Mouse (Mus musculus): ENCODE measurements around the gene Axin1. TPM values are rescaled to one million over a fixed set of nuclear protein-coding genes. Genes with fewer than 3 reads are reported as not detected.
"Not testable (repeated sequence)": the region's sequence is repeated elsewhere in the genome, so short reads cannot be mapped to it uniquely, and the experiment has no call there.

Axin1 gene
- polyA plus RNA-seq, 1 experiment from 2014 or later: 17.9 TPM

DNA sequence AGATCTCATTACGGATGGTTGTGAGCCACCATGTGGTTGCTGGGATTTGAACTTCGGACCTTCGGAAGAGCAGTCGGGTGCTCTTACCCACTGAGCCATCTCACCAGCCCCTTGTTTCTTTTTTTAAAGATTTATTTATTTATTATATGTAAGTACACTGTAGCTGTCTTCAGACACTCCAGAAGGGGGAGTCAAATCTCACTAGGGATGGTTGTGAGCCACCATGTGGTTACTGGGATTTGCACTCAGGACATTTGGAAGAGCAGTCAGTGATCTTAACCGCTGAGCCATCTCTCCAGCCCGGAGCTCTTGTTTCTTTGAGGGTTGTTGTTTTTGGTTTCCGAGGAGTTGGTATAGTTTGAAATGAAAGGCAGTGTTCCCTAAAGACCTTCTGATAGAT, 24.0 kb upstream of the Axin1 start:
- H3K4me2 ChIP-seq (ENCODE audit: low read depth, low read length); DNase-seq (ENCODE audit: low spot score); H3K4me1 ChIP-seq (ENCODE audit: control insufficient read depth, insufficient read depth, low read length); H3K27ac ChIP-seq (replicated peaks; ENCODE audit: low read depth, low read length); H3K9me3 ChIP-seq (replicated peaks; ENCODE audit: control insufficient read depth, low read length); H3K36me3 ChIP-seq (replicated peaks; ENCODE audit: control insufficient read depth, insufficient read depth, low read depth, low read length); H3K9ac ChIP-seq (replicated peaks; ENCODE audit: low read length); ATAC-seq (replicated peaks; ENCODE audit: insufficient number of reproducible peaks, low FRiP score, low TSS enrichment, low read depth); H3K4me3 ChIP-seq (ENCODE audit: low read depth, low read length): not testable (repeated sequence)
- 63% methylated on average over 7 of the region's 7 CpGs for WGBS
- H3K27me3 ChIP-seq (ENCODE audit: control insufficient read depth, insufficient read depth, low read length): peaks cover 48% of the 10 kb centered on the region

DNA sequence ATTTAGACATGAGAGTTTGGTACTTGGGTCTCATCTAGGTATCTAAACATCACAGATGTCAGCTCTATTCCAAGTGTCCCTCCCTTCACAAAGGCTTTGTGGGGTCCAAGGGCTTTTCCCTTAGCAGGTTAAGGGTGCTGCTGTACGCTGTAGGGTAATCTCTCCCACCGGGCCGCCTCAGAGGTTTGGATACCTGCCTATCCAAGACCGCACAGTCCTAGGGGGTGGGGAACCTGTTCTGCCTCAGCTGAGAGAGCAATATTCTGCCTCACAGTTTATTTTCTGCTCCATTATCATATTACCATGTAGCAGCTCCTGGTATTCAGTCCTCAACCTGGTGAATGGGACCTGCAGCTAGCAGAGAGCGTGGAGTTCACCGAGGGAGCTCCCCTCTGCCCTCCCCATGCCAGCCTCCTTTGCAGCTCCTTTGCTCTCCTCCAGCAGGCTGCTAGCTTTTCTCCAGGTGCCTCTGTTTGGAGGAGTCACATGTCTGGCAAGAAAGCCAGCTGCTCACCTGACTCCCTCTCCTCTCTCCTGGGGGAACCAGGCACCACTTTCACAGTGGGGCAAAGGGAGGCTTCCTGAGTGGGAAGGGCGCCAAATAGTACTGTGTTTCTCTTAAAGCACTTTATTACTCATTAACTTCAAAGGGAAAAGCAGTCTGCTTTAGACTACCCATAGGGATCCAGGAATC, 23.1 kb upstream of the Axin1 start:
- Histone ChIP-seq H3K4me2 (ENCODE audit: low read depth, low read length) (no peak overlapping the region), H3K9me3 (replicated peaks; ENCODE audit: control insufficient read depth, low read length) (no peaks in the 10 kb centered on the region), H3K4me3 (ENCODE audit: low read depth, low read length) (no peak overlapping the region), H3K36me3 (replicated peaks; ENCODE audit: control insufficient read depth, insufficient read depth, low read depth, low read length) (no peaks in the 10 kb centered on the region), H3K27ac (replicated peaks; ENCODE audit: low read depth, low read length) (no peak overlapping the region), H3K27me3 (ENCODE audit: control insufficient read depth, insufficient read depth, low read length) (peaks cover 48% of the 10 kb centered on the region), H3K4me1 (ENCODE audit: control insufficient read depth, insufficient read depth, low read length) (0 out of 2 replicates have a peak, but pooled peaks cover 2% of the 10 kb centered on the region), H3K9ac (replicated peaks; ENCODE audit: low read length) (no peak overlapping the region)
- 86% methylated on average over 7 of the region's 7 CpGs for WGBS
- ATAC-seq (replicated peaks; ENCODE audit: insufficient number of reproducible peaks, low FRiP score, low TSS enrichment, low read depth) (no peak), DNase-seq (ENCODE audit: low spot score) (no peak)

DNA sequence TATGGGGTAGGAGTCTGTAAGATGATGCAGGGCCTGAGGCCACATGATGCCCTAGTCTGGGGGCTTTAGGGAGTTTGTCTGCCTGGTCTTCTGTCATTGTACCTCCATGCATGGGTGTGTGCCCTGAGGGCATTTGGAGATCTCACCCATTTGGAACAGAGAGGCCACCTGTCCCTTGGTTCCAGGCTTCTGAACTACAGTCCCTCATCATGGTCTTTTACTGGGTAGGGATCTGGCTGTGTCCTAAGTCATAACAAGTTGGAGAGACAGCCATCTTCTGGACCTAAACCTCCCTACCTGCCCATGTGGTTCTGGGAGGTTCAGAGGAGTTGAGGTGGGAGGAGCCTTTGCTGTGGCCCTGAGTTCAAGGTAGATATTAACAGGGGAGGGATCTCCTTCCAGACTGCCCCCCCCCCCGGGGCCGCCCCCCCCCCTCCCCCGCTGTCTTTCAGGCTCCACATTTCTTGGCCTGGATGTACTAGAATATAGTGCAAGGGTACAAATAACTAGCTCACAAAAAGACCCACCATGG, 22.5 kb upstream of the Axin1 start:
- no peak overlapping the region for H3K4me3 ChIP-seq (ENCODE audit: low read depth, low read length)
- H3K4me2 ChIP-seq (ENCODE audit: low read depth, low read length): no peak overlapping the region
- no peak for DNase-seq (ENCODE audit: low spot score)
- no peak overlapping the region for H3K9ac ChIP-seq (replicated peaks; ENCODE audit: low read length)
- H3K4me1 ChIP-seq (ENCODE audit: control insufficient read depth, insufficient read depth, low read length): 0 out of 2 replicates have a peak, but pooled peaks cover 2% of the 10 kb centered on the region
- WGBS: 100% methylated on average over 1 of the region's 3 CpGs
- no peaks in the 10 kb centered on the region for H3K9me3 ChIP-seq (replicated peaks; ENCODE audit: control insufficient read depth, low read length)
- H3K36me3 ChIP-seq (replicated peaks; ENCODE audit: control insufficient read depth, insufficient read depth, low read depth, low read length): no peaks in the 10 kb centered on the region
- no peak for ATAC-seq (replicated peaks; ENCODE audit: insufficient number of reproducible peaks, low FRiP score, low TSS enrichment, low read depth)
- peaks cover 44% of the 10 kb centered on the region for H3K27me3 ChIP-seq (ENCODE audit: control insufficient read depth, insufficient read depth, low read length)
- H3K27ac ChIP-seq (replicated peaks; ENCODE audit: low read depth, low read length): no peak overlapping the region

DNA sequence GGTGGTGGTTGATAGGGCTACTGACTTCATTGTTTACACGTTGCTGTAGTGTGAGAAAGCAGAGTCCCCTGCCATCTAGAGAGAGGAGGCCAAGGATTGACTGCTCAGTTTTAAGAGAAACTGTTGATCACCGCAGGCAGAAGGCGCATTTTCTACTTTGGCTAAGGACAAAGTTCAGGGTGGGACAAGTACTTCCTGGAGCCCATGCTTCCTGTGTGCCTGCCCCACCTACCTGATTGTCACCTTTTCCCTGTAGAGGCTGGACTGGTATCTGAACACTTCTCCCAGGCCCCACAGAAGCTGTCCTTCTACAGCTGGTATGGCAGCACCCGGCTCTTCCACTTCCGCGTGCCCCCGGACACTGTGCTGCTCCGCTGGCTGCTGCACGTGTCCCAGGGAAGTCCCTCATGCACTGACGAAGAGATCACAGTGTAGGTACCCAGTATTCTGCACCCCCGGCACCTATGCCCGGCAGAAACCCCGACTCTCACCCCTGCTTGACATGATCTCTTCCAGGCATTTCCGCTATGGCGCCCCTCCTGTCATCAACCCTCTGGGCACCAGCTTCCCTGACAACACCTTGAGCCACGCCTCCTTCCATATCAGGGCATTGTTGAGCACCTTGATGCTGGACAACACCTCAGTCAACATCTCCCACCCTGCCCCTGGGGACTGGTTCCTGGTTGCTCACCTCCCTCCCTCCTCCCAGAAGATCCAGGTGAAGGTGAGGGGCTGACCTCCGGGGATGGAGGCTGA, 21.8 kb upstream of the Axin1 start:
- 85% methylated on average over 17 of the region's 17 CpGs for WGBS
- Histone ChIP-seq H3K9me3 (replicated peaks; ENCODE audit: control insufficient read depth, low read length) (no peaks in the 10 kb centered on the region), H3K27ac (replicated peaks; ENCODE audit: low read depth, low read length) (no peak overlapping the region), H3K36me3 (replicated peaks; ENCODE audit: control insufficient read depth, insufficient read depth, low read depth, low read length) (no peaks in the 10 kb centered on the region), H3K4me3 (ENCODE audit: low read depth, low read length) (no peak overlapping the region), H3K4me2 (ENCODE audit: low read depth, low read length) (no peak overlapping the region), H3K9ac (replicated peaks; ENCODE audit: low read length) (no peak overlapping the region), H3K27me3 (ENCODE audit: control insufficient read depth, insufficient read depth, low read length) (peaks cover 38% of the 10 kb centered on the region), H3K4me1 (ENCODE audit: control insufficient read depth, insufficient read depth, low read length) (0 out of 2 replicates have a peak, but pooled peaks cover 2% of the 10 kb centered on the region)
- DNase-seq (ENCODE audit: low spot score) (no peak), ATAC-seq (replicated peaks; ENCODE audit: insufficient number of reproducible peaks, low FRiP score, low TSS enrichment, low read depth) (no peak)

DNA sequence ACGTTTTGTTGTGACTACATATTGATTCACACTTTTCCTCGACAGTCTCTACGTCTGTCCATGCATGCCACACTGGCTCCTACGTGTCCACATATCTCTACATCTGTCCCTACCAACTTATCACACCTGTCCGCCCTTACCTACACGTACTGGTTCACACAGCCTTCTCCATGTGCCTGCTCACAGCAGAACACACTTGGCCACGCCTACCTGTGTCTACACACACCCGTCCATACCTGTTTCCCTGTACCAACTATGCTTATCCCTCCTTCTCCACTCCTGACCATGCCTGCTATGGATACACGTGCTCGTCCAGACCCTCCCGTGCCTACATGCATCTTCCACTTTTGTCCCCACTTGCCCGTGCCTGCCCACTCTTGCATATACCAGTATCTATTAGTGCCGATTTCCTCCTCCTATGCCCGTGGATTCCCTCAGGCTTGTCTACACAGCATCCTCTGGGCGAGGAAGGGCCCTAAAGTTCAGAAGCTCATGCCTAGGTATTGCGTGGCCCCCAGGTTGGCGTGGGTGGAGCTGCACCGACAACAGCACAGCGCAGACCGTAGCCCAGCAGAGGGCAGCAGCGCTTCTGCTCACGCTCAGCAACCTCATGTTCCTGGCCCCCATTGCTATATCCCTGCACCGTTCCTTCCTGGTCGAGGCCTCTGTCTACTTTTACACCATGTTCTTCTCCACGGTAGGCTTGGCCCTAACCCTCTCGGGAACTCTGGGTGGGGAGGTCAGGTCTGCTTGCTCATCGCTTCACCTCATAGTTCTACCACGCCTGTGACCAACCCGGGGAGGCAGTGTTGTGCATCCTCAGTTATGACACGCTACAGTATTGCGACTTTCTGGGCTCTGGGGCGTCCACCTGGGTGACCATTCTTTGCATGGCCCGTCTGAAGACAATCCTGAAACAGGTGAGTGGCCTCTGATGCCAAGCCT, 18.4 kb upstream of the Axin1 start:
- H3K4me1 ChIP-seq (ENCODE audit: control insufficient read depth, insufficient read depth, low read length): peaks cover 6% of the 10 kb centered on the region; the same call in 1 of the 2 replicates
- H3K9ac ChIP-seq (replicated peaks; ENCODE audit: low read length): no peak overlapping the region
- no peaks in the 10 kb centered on the region for H3K9me3 ChIP-seq (replicated peaks; ENCODE audit: control insufficient read depth, low read length)
- H3K4me2 ChIP-seq (ENCODE audit: low read depth, low read length): no peak overlapping the region
- H3K27ac ChIP-seq (replicated peaks; ENCODE audit: low read depth, low read length): no peak overlapping the region
- DNase-seq (ENCODE audit: low spot score) (peak; percentile 81), ATAC-seq (replicated peaks; ENCODE audit: insufficient number of reproducible peaks, low FRiP score, low TSS enrichment, low read depth) (no peak)
- H3K4me3 ChIP-seq (ENCODE audit: low read depth, low read length): no peak overlapping the region
- H3K27me3 ChIP-seq (ENCODE audit: control insufficient read depth, insufficient read depth, low read length): peaks cover 10% of the 10 kb centered on the region
- WGBS: 50% methylated on average over 33 of the region's 33 CpGs
- H3K36me3 ChIP-seq (replicated peaks; ENCODE audit: control insufficient read depth, insufficient read depth, low read depth, low read length): no peaks in the 10 kb centered on the region

DNA sequence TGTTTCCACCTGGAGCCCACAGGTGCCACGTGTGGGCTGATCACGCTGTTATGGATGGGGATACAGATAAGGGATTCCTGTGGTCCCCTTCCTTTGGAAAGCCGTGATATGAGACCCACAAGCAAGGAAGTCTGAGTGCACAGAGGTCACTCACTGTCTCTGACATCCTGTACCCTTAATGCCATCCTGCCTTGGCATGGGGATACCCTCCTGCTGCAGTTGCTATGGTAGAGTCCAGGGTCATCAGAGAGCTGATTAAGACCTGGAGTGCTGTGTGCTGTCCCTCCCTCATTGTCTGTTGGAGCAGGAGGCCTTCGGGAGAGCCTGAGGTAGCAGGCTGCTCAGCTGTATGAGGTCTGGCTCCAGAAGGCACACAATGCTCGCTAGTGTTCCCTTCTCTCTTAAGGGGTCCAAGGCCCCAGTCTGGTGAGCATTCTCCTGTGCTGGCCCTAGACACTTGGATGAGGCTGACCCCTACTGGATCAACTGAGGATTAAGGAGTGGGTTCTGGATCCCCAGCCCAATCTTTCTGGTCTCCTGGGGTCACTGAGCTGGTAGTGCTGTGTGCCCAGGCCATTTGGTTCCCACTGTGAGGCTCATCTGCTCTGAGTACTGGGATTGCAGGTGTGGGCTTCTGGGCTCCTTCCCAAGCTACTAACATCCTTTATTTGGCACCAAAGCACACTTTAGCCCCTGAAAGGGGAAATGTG, 15.9 kb upstream of the Axin1 start:
- H3K27me3 ChIP-seq (ENCODE audit: control insufficient read depth, insufficient read depth, low read length): no peaks in the 10 kb centered on the region
- H3K36me3 ChIP-seq (replicated peaks; ENCODE audit: control insufficient read depth, insufficient read depth, low read depth, low read length): peaks cover 6% of the 10 kb centered on the region
- H3K4me3 ChIP-seq (ENCODE audit: low read depth, low read length): no peak overlapping the region
- DNase-seq (ENCODE audit: low spot score) (no peak), ATAC-seq (replicated peaks; ENCODE audit: insufficient number of reproducible peaks, low FRiP score, low TSS enrichment, low read depth) (no peak; the same call in 1 of the 2 replicates)
- 50% methylated on average over 5 of the region's 5 CpGs for WGBS
- H3K9ac ChIP-seq (replicated peaks; ENCODE audit: low read length): no peak overlapping the region
- H3K4me1 ChIP-seq (ENCODE audit: control insufficient read depth, insufficient read depth, low read length): peaks cover 6% of the 10 kb centered on the region; the same call in 1 of the 2 replicates
- H3K9me3 ChIP-seq (replicated peaks; ENCODE audit: control insufficient read depth, low read length): no peaks in the 10 kb centered on the region
- H3K27ac ChIP-seq (replicated peaks; ENCODE audit: low read depth, low read length): no peak overlapping the region
- no peak overlapping the region for H3K4me2 ChIP-seq (ENCODE audit: low read depth, low read length)

DNA sequence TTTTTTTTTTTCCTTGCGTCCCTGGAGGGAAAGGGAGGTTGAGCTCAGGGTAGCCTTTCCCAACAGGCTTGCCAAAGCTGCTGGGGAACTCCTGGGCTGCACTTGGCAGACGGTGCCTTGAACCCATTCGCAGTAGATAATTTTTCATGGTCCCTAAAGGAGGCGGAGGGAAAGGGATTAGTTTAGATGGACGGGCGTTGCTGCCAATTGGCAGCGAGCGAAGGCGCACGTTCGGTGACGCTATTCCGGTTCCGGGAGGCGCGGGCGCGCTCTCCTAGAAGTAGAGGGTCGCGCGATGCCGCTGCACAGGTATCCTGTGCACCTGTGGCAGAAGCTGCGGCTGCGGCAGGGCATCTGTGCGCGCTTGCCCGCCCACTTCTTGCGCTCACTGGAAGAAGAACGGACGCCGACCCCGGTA, 15.2 kb upstream of the Axin1 start, which contains the start of gene Mrpl28:
Gene Mrpl28, plus strand, starts transcription at position 234 of the 418 bp plus-strand sequence.
- no peak within 1 kb of the TSS for H3K27ac ChIP-seq (replicated peaks; ENCODE audit: low read depth, low read length)
- ATAC-seq (replicated peaks; ENCODE audit: insufficient number of reproducible peaks, low FRiP score, low TSS enrichment, low read depth): peak; percentile 81
- peak within 1 kb of the TSS; percentile 79 for H3K4me2 ChIP-seq (ENCODE audit: low read depth, low read length)
- under 1% methylated on average over 32 of the region's 32 CpGs for WGBS
- H3K36me3 ChIP-seq (replicated peaks; ENCODE audit: control insufficient read depth, insufficient read depth, low read depth, low read length): peaks cover 6% of the 10 kb centered on the region
- peaks cover 6% of the 10 kb centered on the region; the same call in 1 of the 2 replicates for H3K4me1 ChIP-seq (ENCODE audit: control insufficient read depth, insufficient read depth, low read length)
- peak within 1 kb of the TSS; percentile 56 for H3K9ac ChIP-seq (replicated peaks; ENCODE audit: low read length)
- no peaks in the 10 kb centered on the region for H3K9me3 ChIP-seq (replicated peaks; ENCODE audit: control insufficient read depth, low read length)
- H3K27me3 ChIP-seq (ENCODE audit: control insufficient read depth, insufficient read depth, low read length): no peaks in the 10 kb centered on the region
- peak within 1 kb of the TSS; percentile 64 for H3K4me3 ChIP-seq (ENCODE audit: low read depth, low read length)
- DNase-seq (ENCODE audit: low spot score): peak; percentile 97
